ENCODE assay signal across 1 mouse cellular context in the genomic region with DNA sequence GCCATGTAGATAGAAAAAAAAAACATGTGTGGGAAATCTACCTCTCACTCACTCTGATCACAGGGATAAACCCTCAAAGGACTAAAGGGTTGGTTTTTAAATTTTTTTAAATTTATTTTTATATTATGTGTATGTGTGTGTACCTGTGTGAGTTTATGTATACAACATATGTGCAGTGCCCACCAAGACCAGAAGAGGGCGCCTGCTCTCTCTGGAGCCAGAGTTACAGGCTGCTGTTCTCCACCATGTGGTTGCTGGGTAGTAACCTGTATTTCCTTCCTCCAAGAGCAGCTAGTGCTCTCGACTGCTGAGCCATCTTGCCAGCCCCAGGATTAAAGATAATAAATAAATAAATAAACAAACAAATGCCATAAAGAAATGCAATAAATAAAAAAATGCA.
TF ChIP-seq lines count a peak whose summit lies in the region.

No protein-coding gene starts in this region.

TF ChIP-seq in MEL, 35 proteins besides CTCF, POLR2A, EP300 and RAD21 (continued from another document):
- TF ChIP-seq CHD2 (IDR thresholded peaks at IDR 0.05; ENCODE audit: low read length): no peak
- TF ChIP-seq ZNF384 (IDR thresholded peaks at IDR 0.05; ENCODE audit: low read depth, low read length): no peak
- TF ChIP-seq NRF1 (IDR thresholded peaks at IDR 0.05; ENCODE audit: insufficient read depth, low read depth, low read length, poor library complexity, severe bottlenecking): no peak
- TF ChIP-seq TBP (IDR thresholded peaks at IDR 0.05; ENCODE audit: low read depth, low read length): no peak
- TF ChIP-seq KAT2A (conservative IDR thresholded peaks at IDR 0.05; ENCODE audit: low read depth, low read length): no peak
- no peak for TF ChIP-seq SMC3 (IDR thresholded peaks at IDR 0.05; ENCODE audit: low read depth, low read length)
- no peak for TF ChIP-seq UBTF (IDR thresholded peaks at IDR 0.05; ENCODE audit: borderline replicate concordance, insufficient read depth, low read depth, low read length)
- no peak for TF ChIP-seq JUND (IDR thresholded peaks at IDR 0.05; ENCODE audit: low read depth, low read length)
- TF ChIP-seq MAX (IDR thresholded peaks at IDR 0.05; ENCODE audit: low read length): no peak
- no peak for TF ChIP-seq CHD1 (IDR thresholded peaks at IDR 0.05; ENCODE audit: low read depth, low read length)
- no peak for TF ChIP-seq ZMIZ1 (IDR thresholded peaks at IDR 0.05; ENCODE audit: low read depth, low read length)
